Mouse (Mus musculus): ENCODE data around the gene Gm49601. TPM values are rescaled to one million over a fixed set of nuclear protein-coding genes. Genes with fewer than 3 reads are reported as not detected.

The Gm49601 gene
- polyA plus RNA-seq, 1 experiment from 2014 or later: 0.67 TPM

DNA sequence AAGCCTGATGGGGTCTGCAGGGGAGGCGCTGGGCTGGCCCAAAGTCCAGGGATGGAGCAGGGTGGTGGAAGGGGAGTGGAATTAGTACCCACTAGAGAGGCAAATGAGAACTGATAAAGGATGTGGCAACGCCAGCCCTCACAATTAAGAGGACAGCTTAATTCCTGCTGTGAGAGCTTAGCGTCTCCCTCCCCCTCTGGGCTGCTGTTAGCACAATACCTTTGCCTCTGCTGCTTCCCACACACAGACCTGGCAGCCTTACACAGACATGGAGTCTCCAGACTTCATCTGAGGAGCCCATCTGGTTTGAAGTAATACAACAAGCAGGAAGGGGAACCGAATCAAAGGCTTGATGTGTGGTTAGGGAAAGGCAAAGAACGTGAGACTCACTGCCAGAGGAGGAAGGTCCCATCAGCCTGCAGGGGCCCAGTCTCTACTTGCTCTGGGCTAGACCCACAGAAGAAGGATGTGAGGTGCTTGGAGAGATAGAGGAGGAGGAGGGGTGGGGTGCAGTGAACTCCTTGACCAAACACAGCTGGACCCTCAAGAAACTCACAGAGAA is 48.5 kb downstream of the Gm49601 start:
- H3K9ac ChIP-seq (replicated peaks; ENCODE audit: low read depth, low read length): no peak overlapping the region
- H3K4me1 ChIP-seq (ENCODE audit: control insufficient read depth, insufficient read depth, low read length): peaks cover 11% of the 10 kb centered on the region; the same call in 1 of the 2 replicates
- peaks cover 30% of the 10 kb centered on the region for H3K27me3 ChIP-seq (ENCODE audit: control insufficient read depth, insufficient read depth, low read length)
- H3K4me2 ChIP-seq (replicated peaks; ENCODE audit: low read depth, low read length): no peak overlapping the region
- WGBS: 35% methylated on average over 5 of the region's 5 CpGs
- H3K36me3 ChIP-seq (ENCODE audit: control insufficient read depth, insufficient read depth, low read length): no peaks in the 10 kb centered on the region
- no peak for ATAC-seq (ENCODE audit: insufficient number of reproducible peaks, insufficient read depth, low FRiP score, low read depth)
- no peak overlapping the region for H3K4me3 ChIP-seq (ENCODE audit: low read depth, low read length)
- H3K9me3 ChIP-seq (ENCODE audit: control insufficient read depth, low read depth, low read length): no peaks in the 10 kb centered on the region
- H3K27ac ChIP-seq (ENCODE audit: low read length): no peak overlapping the region

DNA sequence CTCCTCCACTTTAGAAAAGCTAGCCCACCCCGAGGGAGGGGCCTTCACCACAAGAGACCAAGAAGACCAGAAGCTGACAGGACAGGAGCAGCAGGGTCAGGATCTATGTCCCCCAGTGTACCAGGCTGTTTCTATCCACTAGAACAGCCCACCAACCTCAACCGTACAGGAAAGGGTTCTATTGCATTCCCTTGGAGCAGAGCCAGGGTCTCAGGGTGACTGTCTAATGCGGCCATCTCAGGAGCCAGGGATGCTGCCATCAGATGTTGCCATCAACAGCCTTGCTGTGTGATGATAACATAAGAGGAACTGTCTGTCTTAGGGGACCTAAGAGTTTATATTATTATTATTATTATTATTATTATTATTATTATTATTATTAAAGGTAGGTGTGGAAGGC is 49.2 kb downstream of the Gm49601 start:
- no peaks in the 10 kb centered on the region for H3K9me3 ChIP-seq (ENCODE audit: control insufficient read depth, low read depth, low read length)
- peaks cover 6% of the 10 kb centered on the region; the same call in 1 of the 2 replicates for H3K4me1 ChIP-seq (ENCODE audit: control insufficient read depth, insufficient read depth, low read length)
- no peak overlapping the region for H3K4me3 ChIP-seq (ENCODE audit: low read depth, low read length)
- H3K27ac ChIP-seq (ENCODE audit: low read length): no peak overlapping the region
- H3K9ac ChIP-seq (replicated peaks; ENCODE audit: low read depth, low read length): no peak overlapping the region
- H3K4me2 ChIP-seq (replicated peaks; ENCODE audit: low read depth, low read length): no peak overlapping the region
- peaks cover 24% of the 10 kb centered on the region for H3K27me3 ChIP-seq (ENCODE audit: control insufficient read depth, insufficient read depth, low read length)
- H3K36me3 ChIP-seq (ENCODE audit: control insufficient read depth, insufficient read depth, low read length): no peaks in the 10 kb centered on the region
- no peak for ATAC-seq (ENCODE audit: insufficient number of reproducible peaks, insufficient read depth, low FRiP score, low read depth)
- 56% methylated on average over 3 of the region's 3 CpGs for WGBS

DNA sequence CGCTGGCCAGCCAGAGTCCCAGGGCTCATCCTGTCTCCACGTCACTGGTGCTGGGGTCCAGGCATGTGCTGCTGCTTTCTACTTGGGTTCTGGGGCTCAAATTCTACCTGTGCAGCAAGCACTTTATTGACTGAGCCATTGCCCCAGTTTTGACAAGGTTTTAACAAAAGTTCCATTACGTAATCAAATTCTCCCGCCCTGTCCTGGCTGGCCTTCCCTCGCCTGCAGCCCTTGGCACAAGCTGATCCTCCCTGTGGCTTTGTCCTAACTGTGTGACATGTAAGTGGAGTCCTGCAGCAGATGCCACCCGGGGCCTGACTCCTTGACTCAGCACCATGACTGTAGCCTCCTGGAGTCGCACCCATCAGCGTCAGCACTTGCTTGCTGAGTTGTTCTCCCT is 52.0 kb downstream of the Gm49601 start:
- H3K36me3 ChIP-seq (ENCODE audit: control insufficient read depth, insufficient read depth, low read length): no peaks in the 10 kb centered on the region
- H3K4me1 ChIP-seq (ENCODE audit: control insufficient read depth, insufficient read depth, low read length): no peaks in the 10 kb centered on the region
- no peak overlapping the region for H3K4me2 ChIP-seq (replicated peaks; ENCODE audit: low read depth, low read length)
- no peak overlapping the region for H3K27ac ChIP-seq (ENCODE audit: low read length)
- no peak overlapping the region for H3K9ac ChIP-seq (replicated peaks; ENCODE audit: low read depth, low read length)
- no peak for ATAC-seq (ENCODE audit: insufficient number of reproducible peaks, insufficient read depth, low FRiP score, low read depth)
- no peak overlapping the region for H3K4me3 ChIP-seq (ENCODE audit: low read depth, low read length)
- H3K9me3 ChIP-seq (ENCODE audit: control insufficient read depth, low read depth, low read length): no peaks in the 10 kb centered on the region
- H3K27me3 ChIP-seq (ENCODE audit: control insufficient read depth, insufficient read depth, low read length): no peaks in the 10 kb centered on the region
- 74% methylated on average over 8 of the region's 8 CpGs for WGBS

Other genes with a start within 250 kb of the Gm49601 start
- gene Txnrd2, start 200.0 kb downstream of the Gm49601 start, polyA plus RNA-seq (2014; fragmentation: Nextera tagmentation; extraction: Ambion mirVana): 18.5 and 18.8 TPM in 2 replicates
- 94.3 and 99.0 TPM in 2 replicates for gene Comt, start 199.6 kb downstream of the Gm49601 start, polyA plus RNA-seq (2014; fragmentation: Nextera tagmentation; extraction: Ambion mirVana)
- 12.3 and 15.5 TPM in 2 replicates for gene Gnb1l, start 127.7 kb downstream of the Gm49601 start, polyA plus RNA-seq (2014; fragmentation: Nextera tagmentation; extraction: Ambion mirVana)
- 3.1 and 3.5 TPM in 2 replicates for gene Rtl10, start 127.5 kb downstream of the Gm49601 start, polyA plus RNA-seq (2014; fragmentation: Nextera tagmentation; extraction: Ambion mirVana)
- 0.53 and 1.1 TPM in 2 replicates for gene Tbx1, start 35.8 kb downstream of the Gm49601 start, polyA plus RNA-seq (2014; fragmentation: Nextera tagmentation; extraction: Ambion mirVana)
- gene Gp1bb, start 4.0 kb downstream of the Gm49601 start, polyA plus RNA-seq (2014; fragmentation: Nextera tagmentation; extraction: Ambion mirVana): 1.1 and 1.5 TPM in 2 replicates
- gene Sept5, start 3.5 kb upstream of the Gm49601 start, polyA plus RNA-seq (2014; fragmentation: Nextera tagmentation; extraction: Ambion mirVana): 17.1 and 18.9 TPM in 2 replicates
- gene Cldn5, start 150.4 kb upstream of the Gm49601 start, polyA plus RNA-seq (2014; fragmentation: Nextera tagmentation; extraction: Ambion mirVana): 15.5 and 17.9 TPM in 2 replicates
- 85.4 and 85.7 TPM in 2 replicates for gene Ufd1, start 185.4 kb upstream of the Gm49601 start, polyA plus RNA-seq (2014; fragmentation: Nextera tagmentation; extraction: Ambion mirVana)
- gene Cdc45, start 185.6 kb upstream of the Gm49601 start, polyA plus RNA-seq (2014; fragmentation: Nextera tagmentation; extraction: Ambion mirVana): 43.1 and 43.8 TPM in 2 replicates
- gene 2510002D24Rik, start 210.2 kb upstream of the Gm49601 start, polyA plus RNA-seq (2014; fragmentation: Nextera tagmentation; extraction: Ambion mirVana): 37.4 and 47.6 TPM in 2 replicates
- gene Gm28539, start 210.2 kb upstream of the Gm49601 start, polyA plus RNA-seq (2014; fragmentation: Nextera tagmentation; extraction: Ambion mirVana): not detected in 2 replicates